Mouse (Mus musculus) heart, postnatal 25 days (tissue): ENCODE measurements around the gene Pigx. TPM values are rescaled to one million over a fixed set of nuclear protein-coding genes. Genes with fewer than 3 reads are reported as not detected.
"Not testable (repeated sequence)": the region's sequence is repeated elsewhere in the genome, so short reads cannot be mapped to it uniquely, and the experiment has no call there.

Source experiments
- DNase-seq: peaks from one replicate; pipeline ENCODE4 v3.0.0; 2022; ENCODE audit warnings: low spot score
- intact Hi-C: fragments of 180-260 bp; cut with DNase I; formaldehyde crosslinking; loops from one replicate; pipeline ENCODE4 v1.15.1; 2025
- total RNA-seq, 2 experiments: library from RNA; stranded (reverse); gene quantifications; 2 replicates each; pipeline ENCODE4 v1.2.3; 2021

Pigx gene
- total RNA-seq, 2 experiments from 2014 or later = 19.2 to 21.9 TPM

DNA sequence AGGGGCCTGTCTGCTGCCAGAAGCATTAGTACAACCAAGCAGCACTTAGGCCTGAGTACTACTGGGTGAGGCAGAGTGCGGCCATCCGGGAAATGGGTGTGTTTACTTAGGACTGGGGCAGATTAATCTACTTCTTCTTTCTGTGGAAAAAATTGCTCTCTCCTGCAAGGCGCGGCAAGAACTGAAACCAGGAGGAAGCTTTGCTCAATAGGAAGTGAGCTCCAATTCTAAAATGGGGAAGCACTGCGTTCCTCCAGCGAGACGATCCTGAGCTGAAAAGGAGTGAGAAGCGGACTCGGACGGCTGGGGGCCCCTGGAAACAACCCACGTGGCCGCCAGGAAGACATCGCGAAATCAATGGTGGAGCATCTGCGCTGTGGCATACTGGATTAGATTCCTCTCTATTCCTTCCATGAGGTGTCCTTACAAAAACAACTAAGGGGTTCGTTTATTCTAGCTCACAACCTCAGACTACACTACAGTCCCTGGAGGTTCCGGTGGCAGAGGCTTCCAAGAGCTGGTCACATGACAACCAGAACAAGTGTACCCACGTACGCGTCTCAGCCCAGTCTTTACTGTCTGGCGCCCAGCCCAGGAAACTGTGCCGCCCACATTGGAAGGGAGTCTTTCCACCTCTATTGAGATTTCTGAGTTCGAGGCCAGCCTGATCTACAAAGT, 14.1 kb upstream of the Pigx start:
- intact Hi-C loops = loop anchor here (10.0 kb wide), 1 partner anchor 51 kb away; the partner anchor contains the start of gene Nrros
- DNase-seq = peak; percentile 49

DNA sequence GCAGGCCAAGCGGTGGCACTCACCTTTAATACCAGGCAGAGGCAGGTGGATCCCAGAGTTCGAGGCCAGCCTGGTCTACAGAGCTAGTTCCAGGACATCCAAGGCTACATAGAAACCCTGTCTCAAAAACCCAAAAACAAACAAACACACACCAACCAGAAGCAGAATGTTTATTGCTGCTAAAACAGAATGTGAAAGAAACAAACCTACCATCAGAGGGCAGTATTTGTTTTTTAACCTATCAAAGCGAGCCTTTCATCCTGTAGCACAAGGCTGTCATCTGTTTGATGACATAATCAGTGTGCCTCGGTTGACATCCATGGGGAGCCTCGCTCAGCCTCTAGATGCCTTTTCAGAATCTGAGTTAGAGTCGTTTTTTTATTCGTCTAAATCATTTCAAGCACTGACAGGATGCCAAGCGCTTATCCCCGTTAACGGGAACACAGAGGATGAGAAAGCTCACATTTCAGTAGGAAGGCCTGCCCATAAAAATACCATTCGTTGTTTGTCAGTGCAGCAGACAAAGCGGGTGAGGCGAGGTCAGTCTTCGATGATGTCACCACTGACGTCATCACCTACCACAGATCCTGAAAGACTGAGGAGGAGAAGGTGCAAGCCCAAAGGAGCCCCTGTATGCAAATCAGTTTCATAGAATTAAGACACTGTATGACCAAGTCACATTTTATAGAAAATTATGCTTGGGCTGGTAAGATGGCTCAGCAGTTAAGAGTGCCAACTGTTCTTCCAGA, 11.6 kb upstream of the Pigx start:
- intact Hi-C loops = loop anchor here (10.0 kb wide), 1 partner anchor 54 kb away; the partner anchor contains the start of gene Nrros
- no peak for DNase-seq

DNA sequence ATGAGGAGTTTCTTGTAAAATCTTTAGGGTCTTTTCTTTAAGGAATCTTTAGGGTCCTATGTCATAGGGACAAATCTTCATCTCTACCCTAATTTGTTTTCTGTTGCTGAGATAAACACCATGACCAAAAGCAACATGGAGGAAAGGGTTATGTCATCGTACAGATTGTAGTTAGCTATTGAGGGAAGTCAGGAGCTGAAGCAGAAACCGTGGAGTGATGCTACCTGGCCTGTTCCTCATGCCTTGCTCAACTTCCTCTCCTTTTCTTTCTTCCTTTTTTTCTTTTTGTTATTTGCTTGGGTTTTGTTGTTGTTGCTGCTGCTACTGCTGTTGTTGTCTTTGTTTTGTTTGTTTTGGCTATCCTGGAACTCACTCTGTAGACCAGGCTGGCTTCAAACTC, 9.0 kb upstream of the Pigx start:
- intact Hi-C loops = no loop called here
- DNase-seq = no peak

DNA sequence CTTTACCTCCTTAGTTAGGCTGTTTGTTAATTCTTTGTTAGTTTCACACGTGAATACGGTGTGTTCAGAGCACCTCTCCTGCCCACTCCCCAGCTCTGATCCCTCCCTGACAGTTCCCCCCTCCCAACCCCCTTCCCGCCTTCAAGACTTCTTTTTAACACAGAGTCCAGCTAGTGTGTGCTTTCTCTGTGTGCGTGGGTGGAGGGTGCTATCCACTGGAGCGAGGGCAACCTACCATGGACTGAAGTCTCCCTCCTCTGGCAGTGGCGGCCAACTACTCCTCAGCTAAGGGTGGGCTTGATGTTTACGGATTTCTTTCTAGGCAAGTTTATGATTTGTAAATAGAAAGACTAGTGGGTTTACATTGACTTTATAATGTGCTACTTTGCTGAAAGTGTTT, 8.6 kb upstream of the Pigx start:
- no peak for DNase-seq
- intact Hi-C loops = no loop called here

DNA sequence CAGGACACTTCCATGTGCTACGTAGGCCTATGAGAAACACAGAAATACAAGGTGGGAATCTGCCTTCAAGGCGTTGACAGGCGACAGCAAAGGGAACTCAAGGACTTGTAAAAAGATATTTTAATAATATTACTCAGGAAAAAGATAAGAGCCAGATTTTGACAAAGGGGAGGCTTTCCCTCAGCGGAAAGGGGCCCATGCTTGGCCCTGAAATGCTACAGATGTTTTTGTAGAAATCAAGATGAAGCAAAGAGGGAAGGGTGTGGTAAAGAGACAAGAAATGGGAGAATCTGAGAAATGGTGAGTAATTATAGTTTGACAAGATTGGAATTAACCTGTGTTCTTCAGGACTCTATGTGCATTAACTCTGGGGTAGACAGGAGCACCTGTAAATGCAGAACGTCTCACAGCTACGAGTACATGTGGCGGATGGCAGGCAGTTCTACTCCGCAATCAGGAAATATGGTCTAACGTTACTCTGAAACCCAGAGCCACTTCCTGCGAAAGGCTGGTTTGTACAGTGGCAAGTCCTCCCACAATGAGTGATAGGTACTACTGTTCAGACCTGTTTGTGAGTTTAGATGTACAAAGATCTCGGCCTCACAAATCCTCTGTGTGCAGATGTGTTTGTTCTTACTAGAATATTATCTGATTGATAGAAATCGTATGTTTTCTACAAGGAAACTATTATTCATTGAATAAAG, 8.0 kb upstream of the Pigx start:
- intact Hi-C loops = no loop called here
- DNase-seq = no peak

DNA sequence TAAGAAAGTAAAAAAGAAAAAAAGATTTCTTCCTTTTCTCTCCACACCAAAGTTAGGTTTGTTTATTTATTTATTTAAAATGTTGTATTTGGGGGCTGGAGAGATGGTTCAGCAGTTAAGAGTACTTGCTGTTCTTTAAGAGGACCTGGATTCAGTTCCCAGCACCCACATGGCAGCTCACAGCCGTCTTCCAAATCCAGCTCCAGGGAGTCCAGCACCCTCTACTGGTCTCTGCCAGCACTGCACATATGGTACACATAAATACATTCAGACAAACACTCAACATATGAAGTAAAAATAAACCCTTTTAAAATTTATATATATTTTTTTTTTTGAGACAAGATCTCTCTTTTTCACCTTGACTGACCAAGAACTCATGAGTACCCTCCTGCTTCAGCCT, 6.2 kb upstream of the Pigx start:
- no peak for DNase-seq
- intact Hi-C loops = no loop called here

DNA sequence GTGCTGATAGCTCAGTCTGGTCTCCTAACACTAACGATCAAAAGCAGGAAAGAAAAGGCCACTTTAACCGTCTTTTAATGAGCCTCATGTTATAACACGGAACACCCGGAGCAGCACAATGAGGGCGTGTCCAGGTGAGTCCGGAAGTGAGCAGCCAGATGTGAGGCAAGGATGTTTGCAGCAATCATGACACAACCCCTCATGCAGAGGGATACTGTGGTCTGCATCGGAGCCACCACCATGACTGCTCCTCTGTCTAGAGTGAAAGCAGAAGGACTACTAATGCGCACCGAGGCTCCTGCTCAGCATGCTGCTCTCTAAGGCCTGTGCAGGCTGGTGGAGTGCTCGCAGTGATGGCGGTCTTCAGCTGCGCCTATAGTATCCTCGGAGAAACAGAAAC, 2.8 kb upstream of the Pigx start:
- DNase-seq = no peak
- intact Hi-C loops = no loop called here

DNA sequence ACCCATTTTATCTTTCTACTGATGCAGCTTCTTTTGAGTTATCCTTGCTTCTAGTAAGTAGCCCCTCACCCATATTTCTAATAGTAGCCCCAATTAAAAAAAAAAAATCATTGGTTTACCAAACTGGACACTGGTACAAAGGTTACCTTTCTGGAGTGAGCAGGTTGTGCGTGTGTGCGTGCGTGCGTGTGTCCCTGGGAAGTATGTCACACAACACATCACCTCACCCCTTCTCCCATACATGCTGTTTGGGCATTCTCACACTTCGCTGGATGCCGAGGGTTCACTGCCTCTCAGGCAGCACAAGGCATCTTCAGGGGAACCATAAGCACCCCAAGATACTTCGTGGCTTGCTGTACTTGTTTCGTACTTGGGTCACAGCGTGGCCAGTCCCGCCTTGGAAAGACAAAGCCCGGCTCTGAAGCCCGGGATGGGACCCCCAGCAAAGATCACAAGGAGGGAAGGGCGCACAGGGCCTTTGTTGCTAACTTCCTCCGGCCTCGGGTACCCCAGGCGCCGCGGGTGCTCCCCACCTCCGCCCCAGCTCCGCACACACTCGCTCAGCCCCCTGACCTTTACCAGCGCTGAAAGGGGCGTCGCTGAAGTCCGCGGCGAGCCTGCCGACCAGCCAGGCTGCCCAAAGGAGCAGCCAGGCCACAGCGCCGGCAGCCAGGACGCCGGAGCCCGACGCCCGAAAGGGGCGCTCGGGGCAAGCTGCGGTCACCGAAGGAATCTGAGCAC, 473 bp downstream of the Pigx start:
- intact Hi-C loops = loop anchor here (2.0 kb wide), 1 partner anchor 14 kb away; no protein-coding TSS in a partner anchor
- no peak for DNase-seq

DNA sequence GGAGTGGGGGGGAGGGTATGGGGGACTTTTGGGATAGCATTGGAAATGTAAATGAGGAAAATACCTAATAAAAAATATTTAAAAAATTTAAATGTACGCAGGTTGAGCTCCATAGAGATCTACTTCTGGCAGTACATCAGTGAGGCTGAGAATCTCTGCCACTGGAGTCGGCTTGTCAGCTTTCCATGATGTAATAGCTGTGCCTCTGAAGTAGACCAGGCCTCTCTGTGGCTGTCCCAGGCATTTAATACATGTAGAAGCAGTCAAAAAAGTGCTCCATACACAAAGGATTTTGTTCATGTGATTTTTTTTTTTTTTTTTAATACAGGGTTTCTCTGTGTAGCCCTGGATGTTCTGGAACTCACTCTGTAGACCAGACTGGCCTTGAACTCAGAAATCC, 1.8 kb downstream of the Pigx start:
- intact Hi-C loops = loop anchor here (2.0 kb wide), 1 partner anchor 13 kb away; no protein-coding TSS in a partner anchor
- DNase-seq = not testable (repeated sequence)

DNA sequence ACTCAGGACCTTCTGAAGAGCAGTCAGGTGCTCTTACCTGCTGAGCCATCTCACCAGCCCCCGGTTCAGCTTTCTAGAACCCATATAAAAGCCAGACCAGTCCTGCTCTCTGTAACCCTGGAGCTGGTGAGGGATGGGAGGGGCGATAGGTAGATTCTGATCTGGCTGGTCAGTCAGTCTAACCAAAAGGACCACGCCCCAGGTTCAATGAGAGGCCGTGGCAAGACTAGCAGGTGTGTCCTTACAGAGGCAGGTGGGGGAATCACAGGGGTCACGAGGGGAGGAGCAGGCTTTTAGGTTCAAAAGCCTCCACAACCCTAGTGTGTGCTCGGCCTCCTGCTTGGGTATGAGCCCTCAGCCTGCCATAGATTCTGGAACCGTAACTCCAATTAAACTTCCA, 8.1 kb downstream of the Pigx start:
- no peak for DNase-seq
- intact Hi-C loops = no loop called here

DNA sequence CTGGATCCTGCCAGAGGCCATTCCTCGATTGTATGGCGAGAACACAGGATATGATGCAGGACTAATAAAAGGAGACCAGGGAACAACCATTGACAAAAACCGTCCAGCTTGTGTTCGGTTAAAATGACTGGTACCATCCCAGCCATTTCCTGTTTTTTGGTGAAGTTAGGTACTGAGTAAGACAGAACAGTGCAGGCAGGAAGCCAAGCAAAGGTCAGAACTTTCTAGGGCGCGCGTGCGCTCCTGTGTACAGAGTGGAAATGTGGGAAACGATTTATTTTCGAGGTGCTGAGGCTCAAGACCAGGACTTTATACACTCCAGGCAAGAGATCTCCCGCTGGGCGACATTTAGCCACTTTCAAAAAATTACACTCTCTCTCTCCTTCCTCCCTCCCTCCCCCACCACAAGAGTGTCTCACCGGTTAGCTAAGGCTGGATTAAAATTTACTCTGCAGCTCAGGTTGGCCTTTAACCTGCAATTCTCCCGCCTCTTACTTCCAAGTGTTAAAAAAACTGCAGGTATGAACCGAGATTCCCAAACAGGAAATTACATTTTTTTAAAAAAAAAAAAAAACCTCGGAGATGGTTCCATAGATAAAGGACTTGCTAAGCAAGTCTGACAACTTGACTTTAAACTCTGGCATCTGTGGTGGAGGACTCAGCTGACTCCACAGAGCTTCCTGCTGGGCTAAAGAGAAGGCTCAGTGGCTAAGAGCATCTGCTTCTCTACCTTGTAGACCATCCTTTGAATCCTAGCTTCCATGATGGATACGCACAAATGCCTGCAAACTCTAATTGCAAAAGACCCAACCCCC, 11.7 kb downstream of the Pigx start:
- DNase-seq = no peak
- intact Hi-C loops = no loop called here

DNA sequence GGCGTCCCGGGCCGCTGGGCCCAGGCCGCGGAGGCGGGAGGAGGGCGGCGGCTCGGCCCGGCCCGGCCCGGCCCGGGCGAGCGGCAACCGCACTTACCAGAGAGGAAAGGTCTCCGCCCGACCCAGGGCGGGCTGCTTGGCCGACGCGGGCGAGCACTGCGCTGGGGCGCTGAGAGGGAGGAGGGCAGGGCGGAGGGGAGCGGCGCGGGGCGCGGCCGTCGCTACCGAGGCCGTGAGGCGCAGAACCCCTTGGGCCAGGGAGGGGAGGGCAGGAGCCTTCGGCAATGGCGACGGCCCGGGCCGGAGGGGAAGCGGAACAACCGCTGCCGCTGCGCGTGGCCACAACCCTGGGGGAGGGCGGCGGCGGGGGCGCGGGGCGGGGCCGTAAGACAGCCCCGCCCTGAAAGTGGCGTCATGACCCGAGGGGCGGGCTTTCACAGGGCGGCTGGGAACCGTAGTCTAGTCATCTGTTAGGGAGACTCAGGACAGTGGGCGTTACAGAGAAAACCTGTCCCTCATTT, 20.5 kb downstream of the Pigx start, which contains the start of gene Pak2:
TSS of gene Pak2 (minus strand) at position 352 of the 521 bp plus-strand sequence.
- DNase-seq = peak; percentile 82
- intact Hi-C loops = loop anchor here (5.0 kb wide), 2 partner anchors 37 to 77 kb away; partner anchors contain the start of gene Senp5

DNA sequence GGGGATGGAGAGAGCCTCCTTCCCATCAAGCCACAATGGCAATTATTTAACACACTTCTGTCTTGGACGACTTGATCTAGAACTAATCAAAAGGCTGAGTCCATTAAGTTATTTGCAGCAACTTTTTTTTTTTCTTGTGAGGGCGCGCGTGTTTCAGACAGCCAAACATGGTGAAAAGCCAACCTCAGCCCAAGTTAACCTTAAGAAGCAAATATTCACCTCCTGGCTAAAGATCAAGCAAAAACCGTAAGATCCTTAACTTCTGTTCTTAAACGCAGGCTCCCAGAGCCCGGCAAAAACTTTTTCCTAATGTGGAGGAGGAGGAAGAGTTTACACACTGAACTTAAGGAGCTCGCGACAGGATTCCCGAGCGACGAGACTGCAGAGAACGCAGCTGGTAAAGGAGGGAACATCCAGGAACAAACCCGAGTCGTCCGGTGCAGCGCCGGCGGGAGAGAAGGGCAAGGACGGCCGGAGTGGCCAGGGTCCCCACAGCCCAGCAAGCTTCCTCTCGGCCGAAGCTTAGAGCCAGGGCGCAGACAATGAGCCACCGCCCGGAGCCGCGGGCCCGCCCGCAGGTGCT, 21.0 kb downstream of the Pigx start:
- intact Hi-C loops = loop anchor here (5.0 kb wide), 2 partner anchors 36 to 76 kb away; partner anchors contain the start of gene Senp5
- DNase-seq = no peak

DNA sequence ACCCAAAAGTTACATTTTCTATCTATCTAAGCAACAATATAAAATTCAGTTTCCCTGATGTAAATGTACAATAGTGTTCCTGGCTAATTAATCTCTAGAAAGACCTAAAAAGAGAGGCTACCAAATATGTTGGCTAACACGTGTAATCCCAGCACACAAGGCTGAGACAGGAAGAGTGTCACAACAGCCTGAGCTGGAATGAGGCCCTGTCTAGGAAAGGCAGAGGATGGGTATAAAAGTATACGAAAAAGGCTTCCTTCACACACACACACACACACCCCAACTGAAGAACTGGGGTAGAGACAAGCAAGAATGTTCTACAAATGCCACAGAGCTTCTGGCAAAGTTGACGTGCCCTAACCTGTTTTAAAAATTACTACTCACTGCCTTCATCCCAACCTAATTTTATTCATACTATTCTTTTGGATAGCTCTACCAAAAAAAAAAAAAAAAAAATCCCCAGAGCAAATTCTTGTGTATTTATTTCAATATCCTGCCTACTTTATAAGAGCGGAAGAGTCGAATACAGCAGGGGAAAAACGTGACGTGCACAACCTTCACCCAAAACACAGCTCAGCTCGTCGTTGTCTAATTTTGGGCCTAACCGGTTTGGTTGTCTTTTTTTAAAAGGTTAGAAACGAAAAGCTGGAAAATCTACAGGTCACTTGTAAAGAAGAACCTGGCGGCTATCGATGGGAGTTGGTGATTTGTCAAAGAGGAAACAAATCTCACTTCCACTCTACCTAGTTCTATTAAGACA, 21.7 kb downstream of the Pigx start:
- DNase-seq = no peak
- intact Hi-C loops = loop anchor here (5.0 kb wide), 2 partner anchors 36 to 76 kb away; partner anchors contain the start of gene Senp5

DNA sequence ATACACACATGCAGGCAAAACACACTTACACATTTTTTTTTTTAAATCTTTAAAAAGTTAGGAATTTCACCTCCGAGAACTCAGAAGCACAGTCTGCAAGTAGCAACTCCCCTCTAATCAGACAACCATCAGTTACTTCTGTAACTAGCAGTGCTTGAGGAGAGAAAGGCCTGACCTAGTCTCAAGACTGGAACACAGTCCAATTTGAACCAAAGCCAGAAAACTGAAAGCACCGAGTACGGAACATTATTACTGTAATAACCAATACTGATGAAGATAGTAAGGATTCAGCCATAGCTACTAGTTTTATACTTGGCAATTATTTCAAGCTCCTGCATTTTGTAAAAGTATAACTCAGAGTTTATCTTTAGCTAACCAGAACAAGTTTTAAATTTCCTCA, 23.1 kb downstream of the Pigx start:
- intact Hi-C loops = loop anchor here (5.0 kb wide), 2 partner anchors 34 to 74 kb away; partner anchors contain the start of gene Senp5
- DNase-seq = no peak

DNA sequence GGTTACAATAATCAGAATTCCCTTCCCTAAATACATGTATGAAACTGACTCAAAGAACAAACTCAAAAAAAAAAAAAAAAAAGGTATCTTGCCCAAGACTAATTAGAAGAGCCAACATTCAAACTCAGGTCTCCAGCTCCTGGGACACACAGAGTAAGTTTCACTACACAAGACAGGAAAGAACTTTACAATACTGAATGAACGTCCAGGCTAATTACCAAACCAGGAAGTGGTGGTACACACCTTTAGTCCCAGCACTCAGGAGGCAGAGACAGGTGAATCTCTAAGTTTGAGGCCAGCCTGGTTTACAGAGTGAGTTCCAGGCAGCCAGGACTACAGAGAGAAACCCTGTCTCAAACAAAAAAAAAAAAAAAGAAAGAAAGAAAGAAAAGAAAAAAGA, 23.8 kb downstream of the Pigx start:
- intact Hi-C loops = loop anchor here (5.0 kb wide), 2 partner anchors 33 to 73 kb away; partner anchors contain the start of gene Senp5
- DNase-seq = no peak

DNA sequence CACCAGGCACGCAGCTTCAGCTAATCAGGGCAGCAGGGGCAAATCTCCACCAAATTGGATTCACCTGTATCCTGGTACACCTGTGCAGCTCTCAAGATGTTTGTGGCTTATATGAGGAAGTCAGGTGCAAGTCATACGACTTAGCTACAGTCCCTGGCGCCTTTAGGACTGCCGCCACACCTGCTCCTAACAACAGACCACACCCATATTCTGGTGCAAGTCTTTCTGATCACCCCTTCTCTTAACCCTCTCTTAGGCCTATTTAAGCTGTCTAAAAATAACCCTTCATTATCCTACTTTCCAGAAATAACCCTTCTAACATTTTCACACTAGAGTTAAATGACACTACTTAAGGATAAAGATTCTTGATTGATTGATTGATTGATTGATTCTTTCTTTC, 29.5 kb downstream of the Pigx start:
- intact Hi-C loops, DNase-seq: not testable (repeated sequence)
